Comparison of ENCODE assay signal across 40 mouse cellular contexts in genomic region chr12:78137196-78137595, GRCm38 (mm10). TPM values are rescaled to one million over a fixed set of nuclear protein-coding genes. Genes with fewer than 3 reads are reported as not detected.
DNase-seq lines count a peak whose midpoint lies in the region; ATAC-seq and TF ChIP-seq lines count a peak whose summit lies in the region.
"Had no signal": no experiment of that assay in that cellular context is flagged by ENCODE, and none has a peak within 500 bp of the region (broad histone marks: within the 10 kb centered on the region; RNA-seq: fewer than 3 reads in every experiment).

No protein-coding gene starts in this region.

- H3K4me1 ChIP-seq in forebrain, postnatal 0 days (ENCODE audit: insufficient read depth), result peaks cover 7% of the 10 kb centered on the region; the same call in 1 of the 2 replicates
- H3K4me1 ChIP-seq in forebrain, embryonic 11.5 days (replicated peaks; ENCODE audit: control insufficient read depth, insufficient read depth, low read length), result no peaks in the 10 kb centered on the region
- H3K4me1 ChIP-seq: embryonic facial prominence, embryonic 10.5 days; embryonic facial prominence, embryonic 15.5 days had no signal

- H3K9me3 ChIP-seq in forebrain, postnatal 0 days (ENCODE audit: low read length), result no peaks in the 10 kb centered on the region
- no peaks in the 10 kb centered on the region for H3K9me3 ChIP-seq in forebrain, embryonic 11.5 days (ENCODE audit: control insufficient read depth, low read length)
- H3K9me3 ChIP-seq: embryonic facial prominence, embryonic 10.5 days; embryonic facial prominence, embryonic 15.5 days; G1E; heart, embryonic 12.5 days; intestine, embryonic 15.5 days; neural tube, embryonic 15.5 days had no signal

- no peak overlapping the region for H3K9ac ChIP-seq in forebrain, postnatal 0 days
- no peak overlapping the region for H3K9ac ChIP-seq in forebrain, embryonic 11.5 days (ENCODE audit: low read length)
- H3K9ac ChIP-seq: embryonic facial prominence, embryonic 15.5 days; heart, embryonic 12.5 days; intestine, embryonic 15.5 days; liver, embryonic 14.5 days; neural tube, embryonic 15.5 days had no signal

- TF ChIP-seq CTCF in forebrain, postnatal 0 days (IDR thresholded peaks at IDR 0.05; ENCODE audit: low read depth), result no peak

- H3K4me2 ChIP-seq in forebrain, postnatal 0 days (ENCODE audit: low read depth), result no peak overlapping the region
- no peak overlapping the region for H3K4me2 ChIP-seq in forebrain, embryonic 11.5 days (ENCODE audit: low read depth, low read length, severe bottlenecking)
- H3K4me2 ChIP-seq: embryonic facial prominence, embryonic 15.5 days; heart, embryonic 12.5 days; intestine, embryonic 15.5 days; neural tube, embryonic 15.5 days had no signal

- WGBS in forebrain, postnatal 0 days, result 25% methylated on average over 3 of the region's 3 CpGs
- 76% methylated on average over 3 of the region's 3 CpGs for WGBS in forebrain, embryonic 11.5 days

- no peaks in the 10 kb centered on the region for H3K36me3 ChIP-seq in forebrain, postnatal 0 days (ENCODE audit: insufficient read depth)
- H3K36me3 ChIP-seq in forebrain, embryonic 11.5 days (ENCODE audit: control insufficient read depth, insufficient read depth, low read length), result no peaks in the 10 kb centered on the region
- H3K36me3 ChIP-seq: embryonic facial prominence, embryonic 10.5 days; embryonic facial prominence, embryonic 15.5 days; G1E; heart, embryonic 12.5 days; intestine, embryonic 15.5 days; neural tube, embryonic 15.5 days had no signal

- H3K4me3 ChIP-seq in forebrain, postnatal 0 days (ENCODE audit: low read depth, low read length), result no peak overlapping the region
- no peak overlapping the region for H3K4me3 ChIP-seq in forebrain, embryonic 11.5 days (ENCODE audit: low read depth, low read length)
- H3K4me3 ChIP-seq: embryonic facial prominence, embryonic 10.5 days; embryonic facial prominence, embryonic 15.5 days; heart, embryonic 12.5 days; intestine, embryonic 15.5 days; neural tube, embryonic 15.5 days had no signal

- DNase-seq in cerebellum, postnatal 10 days, result peak; percentile 52 to 58
- no peak for DNase-seq in cerebellum, adult 11 months
- DNase-seq in forebrain, postnatal 0 days, result peak; percentile 57
- DNase-seq in forebrain, embryonic 11.5 days (ENCODE audit: low spot score), result no peak
- DNase-seq in layer of hippocampus, adult 9-11 months, result peak; percentile 22
- no peak for DNase-seq in layer of hippocampus, adult 18-20 months (ENCODE audit: low spot score in 2 of 2)
- DNase-seq in fat pad, adult 2 months (ENCODE audit: extremely low read depth, low read depth, low spot score), result peak; percentile 46
- no peak for DNase-seq in urinary bladder, adult 18-20 months (ENCODE audit: low spot score in 2 of 2)
- DNase-seq: adrenal gland, adult 8-10 months; cerebellum, adult 11-12 months; cerebellum, postnatal 25 days; gastrocnemius, postnatal 10 days; kidney, adult 2 months; kidney, postnatal 36 days; layer of hippocampus, postnatal 36 days; liver; lung, adult 2 months; lung, postnatal 10 days; midbrain, embryonic 14.5 days; retina, postnatal 1 day; spleen, adult 18-20 months; thymus, postnatal 14 days had no signal

- 0 out of 2 replicates have a peak, but pooled peaks cover 2% of the 10 kb centered on the region for H3K27me3 ChIP-seq in forebrain, postnatal 0 days (ENCODE audit: insufficient read depth, low read length)
- H3K27me3 ChIP-seq in forebrain, embryonic 11.5 days (ENCODE audit: control insufficient read depth, insufficient read depth, low read length), result no peaks in the 10 kb centered on the region
- H3K27me3 ChIP-seq: embryonic facial prominence, embryonic 15.5 days; heart, embryonic 12.5 days; intestine, embryonic 15.5 days; neural tube, embryonic 15.5 days had no signal

- no peak; the same call in 1 of the 2 replicates for ATAC-seq in forebrain, postnatal 0 days
- no peak for ATAC-seq in forebrain, embryonic 11.5 days (replicated peaks; ENCODE audit: low FRiP score)
- ATAC-seq: hindbrain, embryonic 16.5 days; intestine, embryonic 15.5 days had no signal

- no peak overlapping the region for H3K27ac ChIP-seq in forebrain, postnatal 0 days (ENCODE audit: low read depth, low read length)
- no peak overlapping the region for H3K27ac ChIP-seq in forebrain, embryonic 11.5 days (ENCODE audit: low read depth, low read length)
- H3K27ac ChIP-seq: embryonic facial prominence, embryonic 10.5 days; embryonic facial prominence, embryonic 15.5 days; intestine, embryonic 15.5 days; liver, embryonic 14.5 days; macrophage; neural tube, embryonic 15.5 days had no signal

RNA-seq across cellular contexts. Expression of gene Gm6657, which starts 56.8 kb away (rescaled TPM):
- not detected in 2 replicates for total RNA-seq in forebrain, postnatal 0 days (2014; rRNA removed)
- polyA plus RNA-seq in forebrain, postnatal 0 days (2015; fragmentation: Nextera tagmentation; extraction: Ambion mirVana), result not detected in 2 replicates
- not detected in 2 replicates for polyA plus RNA-seq in forebrain, embryonic 11.5 days (2014; fragmentation: Nextera tagmentation; extraction: Ambion mirVana)
- total RNA-seq in layer of hippocampus, adult 18-20 months (2021), result not detected
- total RNA-seq: adrenal gland, adult 8-10 months; adrenal gland, postnatal 4 days; G1E; gastrocnemius, postnatal 10 days; heart, adult 18-20 months; layer of hippocampus, adult 8-10 months; layer of hippocampus, postnatal 36 days; megakaryocyte-erythroid progenitor cell, adult 5-6 weeks had no signal
- polyA plus RNA-seq: embryonic facial prominence, embryonic 10.5 days; embryonic facial prominence, embryonic 15.5 days; G1E; heart, embryonic 12.5 days; heart, postnatal 0 days; hindbrain, embryonic 11.5 days; hindbrain, embryonic 16.5 days; intestine, embryonic 15.5 days; kidney, adult 2 months; kidney, embryonic 16.5 days; limb, embryonic 11.5 days; liver, embryonic 14.5 days; lung, adult 2 months; macrophage; midbrain, embryonic 14.5 days; neural tube, embryonic 15.5 days; stomach, embryonic 16.5 days had no signal

Comparison
In these comparisons a context has a peak if more than half of its experiments do, and no peak if none do; other contexts are left out.
1. DNase-seq: peak in cerebellum, postnatal 10 days (2 of 2), forebrain, postnatal 0 days (single experiment), layer of hippocampus, adult 9-11 months (single experiment) and fat pad, adult 2 months (single experiment); none in cerebellum, adult 11 months (single experiment), forebrain, embryonic 11.5 days (single experiment), layer of hippocampus, adult 18-20 months (0 of 2) and urinary bladder, adult 18-20 months (0 of 2).